Mouse (Mus musculus) urinary bladder, adult 18-20 months (tissue): Measurements from ENCODE around the gene Defb33.

Experiments
- DNase-seq, 2 experiments: peaks; one replicate each; pipeline ENCODE4 v3.0.0; 2022; ENCODE audit warnings: low spot score in 2 of 2, mixed read lengths in 2 of 2

Gene Defb33

GRCm38 (mm10) chr8:20892369-20892768 lies at the start of gene Defb33:
Gene Defb33 (plus strand): TSS chr8:20892669.
- DNase-seq = no peak

- DNase-seq = no peak
Measured at GRCm38 (mm10) chr8:20874608-20875007, 17.9 kb upstream of the Defb33 start.

GRCm38 (mm10) chr8:20902527-20902926 lies 10.1 kb downstream of the Defb33 start, which contains the start of gene Gm15056:
Gene Gm15056 (minus strand): TSS chr8:20902627.
- DNase-seq = no peak

- no peak for DNase-seq
Measured at GRCm38 (mm10) chr8:20907119-20907518, 14.7 kb downstream of the Defb33 start.

GRCm38 (mm10) chr8:20908256-20908655 lies 15.8 kb downstream of the Defb33 start:
- no peak for DNase-seq

- no peak for DNase-seq
Measured at GRCm38 (mm10) chr8:20912288-20912687, 19.8 kb downstream of the Defb33 start.

- no peak for DNase-seq
Measured at GRCm38 (mm10) chr8:20921971-20922370, 29.5 kb downstream of the Defb33 start, which contains the start of gene Gm6040. Gene Gm6040 (minus strand): TSS chr8:20922071.

GRCm38 (mm10) chr8:20944610-20945009 lies 52.1 kb downstream of the Defb33 start, which contains the start of gene AY761185:
Gene AY761185 (minus strand): TSS chr8:20944710.
- DNase-seq = no peak
